Mouse (Mus musculus) MEL (cell line): Measurements from ENCODE around the gene 4930430F08Rik.

Experiments used
- CTCF ChIP-seq, 3 experiments: IDR thresholded peaks in 2 of 3; conservative IDR thresholded peaks in 1 of 3; 2 replicates each; pipeline ENCODE4 v1.5.1; 2011 to 2012; ENCODE audit warnings: low read length in 3 of 3, low read depth in 2 of 3, mild to moderate bottlenecking in 2 of 3, improper control_type of control experiment in 1 of 3, inconsistent platforms in 1 of 3, mixed read lengths in 1 of 3, moderate library complexity in 1 of 3; ENCODE audit not compliant: control insufficient read depth in 1 of 3, insufficient read depth in 1 of 3, poor library complexity in 1 of 3, severe bottlenecking in 1 of 3
- E2F4 ChIP-seq: IDR thresholded peaks from 2 replicates; pipeline ENCODE4 v1.6.1; 2011; ENCODE audit warnings: low read depth, low read length, improper control_type of control experiment, borderline replicate concordance
- ELF1 ChIP-seq: IDR thresholded peaks from 2 replicates; pipeline ENCODE4 v1.6.1; 2014; ENCODE audit warnings: low read depth, mild to moderate bottlenecking, inconsistent platforms, low read length, improper control_type of control experiment, moderate library complexity
- MAFK ChIP-seq: IDR thresholded peaks from 2 replicates; pipeline ENCODE4 v1.6.1; 2011; ENCODE audit warnings: low read depth, mild to moderate bottlenecking, low read length, improper control_type of control experiment, borderline replicate concordance
- POLR2AphosphoS2 ChIP-seq: IDR thresholded peaks from 2 replicates; pipeline ENCODE4 v1.6.1; 2011; ENCODE audit warnings: low read length, improper control_type of control experiment
- POLR2AphosphoS5 ChIP-seq: IDR thresholded peaks from 2 replicates; pipeline ENCODE4 v1.6.1; 2012; ENCODE audit warnings: low read depth, borderline replicate concordance, mild to moderate bottlenecking, inconsistent platforms, low read length, moderate library complexity, mixed read lengths
- UBTF ChIP-seq: IDR thresholded peaks from 2 replicates; pipeline ENCODE4 v1.6.1; 2012; ENCODE audit warnings: low read depth, mild to moderate bottlenecking, inconsistent platforms, low read length, improper control_type of control experiment, moderate library complexity, borderline replicate concordance; ENCODE audit not compliant: insufficient read depth

DNA sequence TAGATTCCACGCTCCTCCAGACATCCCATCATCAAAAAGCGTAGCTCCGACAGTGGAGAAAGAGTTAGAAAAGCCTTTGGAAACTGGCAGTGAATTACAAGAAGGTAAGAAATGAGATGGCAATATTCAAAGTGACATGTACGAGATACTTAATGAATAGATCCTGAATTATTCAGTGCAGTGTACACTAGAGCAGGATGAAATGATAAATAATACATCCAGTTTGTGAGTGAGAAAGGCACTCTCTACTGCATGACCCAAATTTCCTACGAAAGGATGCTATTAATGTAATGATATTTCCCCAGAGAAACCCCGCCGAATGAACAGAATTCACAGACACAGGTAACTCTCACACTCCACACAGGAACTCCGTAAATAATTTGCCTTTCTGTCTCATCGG lies 13.3 kb upstream of the 4930430F08Rik start:
- TF ChIP-seq POLR2AphosphoS2 (no peak), CTCF (IDR thresholded peaks at IDR 0.05 in 2 of 3, conservative IDR thresholded peaks at IDR 0.05 in 1 of 3; ENCODE audit: control insufficient read depth in 1 of 3, insufficient read depth in 1 of 3, low read depth in 2 of 3, low read length in 3 of 3, poor library complexity in 1 of 3, severe bottlenecking in 1 of 3) (no peak), MAFK (no peak), POLR2AphosphoS5 (no peak), ELF1 (no peak), UBTF (no peak), E2F4 (no peak)
